Mouse (Mus musculus): ENCODE measurements around the gene Rbm44. TPM values are rescaled to one million over a fixed set of nuclear protein-coding genes. Genes with fewer than 3 reads are reported as not detected.

Gene Rbm44
- total RNA-seq, 2 experiments from 2014 or later, result not detected

GRCm38 (mm10) chr1:91209343-91209742, 64.5 kb downstream of the Rbm44 start:
- DNase-seq (ENCODE audit: low spot score), result peak; percentile 51

DNA sequence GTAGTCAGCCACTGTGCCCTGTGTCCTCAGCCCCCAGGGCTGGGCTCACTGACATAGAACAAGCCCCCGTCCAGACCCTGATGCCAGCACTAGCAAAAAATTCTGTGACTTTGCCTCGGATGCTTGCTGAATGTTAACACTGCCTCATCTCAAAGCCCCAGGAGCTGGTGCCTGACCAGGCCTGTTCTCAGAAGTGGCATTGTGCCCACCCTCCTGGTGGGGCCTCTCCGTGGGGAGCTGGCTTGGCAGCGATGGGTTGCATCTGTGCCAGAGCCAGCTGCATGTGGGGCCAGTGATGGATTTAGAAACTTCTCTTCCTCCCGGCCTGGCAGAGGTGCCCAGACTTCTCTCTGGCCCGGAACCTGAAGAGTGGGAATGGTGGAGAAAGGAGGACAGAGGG, 64.9 kb downstream of the Rbm44 start:
- DNase-seq (ENCODE audit: low spot score), result peak; percentile 90

- peak; percentile 43 for DNase-seq (ENCODE audit: low spot score)
Measured at GRCm38 (mm10) chr1:91211099-91211498, 66.2 kb downstream of the Rbm44 start.

GRCm38 (mm10) chr1:91211591-91212008, 66.7 kb downstream of the Rbm44 start:
- DNase-seq (ENCODE audit: low spot score), result no peak

DNA sequence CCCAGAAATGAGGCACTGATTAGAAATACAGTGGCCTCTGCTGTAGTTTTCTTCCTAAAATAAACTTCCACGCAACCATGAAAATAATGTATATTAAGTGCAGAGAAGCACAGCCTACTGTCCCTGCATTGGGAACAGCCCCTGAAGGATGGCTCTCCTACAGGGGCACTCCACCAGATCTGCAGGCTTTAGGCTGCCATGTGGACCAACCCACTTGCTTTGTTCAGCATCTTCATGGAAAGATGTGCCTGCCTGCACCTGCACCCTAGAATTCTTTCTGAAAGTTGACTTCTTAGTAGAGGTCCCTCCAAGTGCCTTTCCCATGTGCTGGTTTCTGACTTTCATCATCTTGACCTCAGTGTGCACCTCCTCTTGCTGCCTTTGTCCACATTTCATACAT, 70.4 kb downstream of the Rbm44 start:
- no peak for DNase-seq (ENCODE audit: low spot score)

GRCm38 (mm10) chr1:91215981-91216380, 71.1 kb downstream of the Rbm44 start:
- DNase-seq (ENCODE audit: low spot score), result no peak

DNA sequence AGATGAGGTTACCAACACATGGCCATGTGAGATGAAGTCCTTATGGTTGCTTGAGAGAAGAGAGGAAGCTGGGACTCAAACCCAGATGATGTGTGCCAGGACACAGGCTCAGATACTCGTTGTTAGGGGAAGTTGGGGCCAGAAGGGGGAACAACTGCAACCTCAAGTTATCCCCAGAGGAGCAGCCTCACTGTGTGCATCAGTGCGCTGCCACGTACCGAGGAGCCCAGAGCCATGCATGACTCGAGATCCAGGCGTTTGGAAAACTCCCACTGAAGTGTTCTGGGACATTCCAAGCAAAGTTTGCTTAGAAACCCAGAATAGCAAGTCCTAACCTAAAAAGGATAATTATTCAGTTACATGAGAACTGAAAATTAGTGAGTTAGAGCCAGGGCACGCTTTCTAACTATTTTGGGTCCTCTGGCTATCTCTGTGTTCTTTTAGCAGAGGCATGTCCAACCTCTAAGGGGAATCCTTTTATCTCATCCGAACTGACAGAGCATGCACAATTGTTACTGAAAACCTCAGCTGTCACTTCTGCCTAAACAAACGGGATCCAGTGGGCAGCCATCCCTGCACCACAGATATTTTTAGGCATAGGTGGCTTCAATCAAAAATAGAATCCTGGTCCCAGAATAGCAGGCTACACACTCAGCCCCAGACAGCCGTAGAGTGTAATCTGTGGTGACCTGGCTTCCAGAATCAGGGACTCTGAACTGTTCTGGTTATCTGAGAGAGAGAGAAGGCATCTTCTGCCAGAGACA, 71.8 kb downstream of the Rbm44 start:
- DNase-seq (ENCODE audit: low spot score), result peak; percentile 64

DNA sequence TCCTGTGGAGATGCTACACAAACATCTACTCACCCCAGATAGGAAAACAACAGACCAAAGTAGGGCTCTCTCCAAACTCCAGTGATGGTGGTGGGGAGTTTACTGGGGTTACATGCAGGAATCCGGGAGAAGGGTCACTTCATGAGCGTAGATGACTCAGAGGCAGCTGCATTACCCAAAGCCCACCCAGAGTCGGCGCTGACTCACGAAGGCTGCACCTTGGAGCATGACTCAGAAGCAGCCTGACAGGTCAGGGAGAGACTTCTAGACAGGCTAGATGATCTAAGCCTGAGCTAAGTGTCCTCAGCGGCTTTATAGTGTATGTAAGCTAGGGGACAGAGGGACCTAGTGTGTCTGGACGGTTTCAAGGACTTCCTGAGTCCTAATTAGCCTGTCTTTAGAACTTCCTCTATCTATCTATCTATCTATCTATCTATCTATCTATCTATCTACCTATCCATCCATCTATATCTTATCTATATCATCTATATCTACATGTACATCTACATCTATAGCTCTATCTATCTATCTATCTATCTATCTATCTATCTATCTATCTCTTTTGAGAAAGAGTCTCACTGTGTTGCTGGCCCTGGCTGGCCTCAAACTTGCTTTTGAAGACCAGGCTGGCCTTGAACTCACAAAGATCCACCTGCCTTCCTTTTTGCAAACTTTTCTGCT, 74.9 kb downstream of the Rbm44 start:
- DNase-seq (ENCODE audit: low spot score), result no peak

- DNase-seq (ENCODE audit: low spot score), result no peak
Measured at GRCm38 (mm10) chr1:91220322-91220672, 75.4 kb downstream of the Rbm44 start.

Other genes with a start within 250 kb of the Rbm44 start
- gene Mlph, start 230.0 kb upstream of the Rbm44 start, total RNA-seq (2021), result under 1 TPM; 0.21 to 0.32 TPM
- not detected for gene Prlh, start 192.0 kb upstream of the Rbm44 start, total RNA-seq (2021)
- not detected for gene Rab17, start 175.4 kb upstream of the Rbm44 start, total RNA-seq (2021)
- gene Lrrfip1, start 146.4 kb upstream of the Rbm44 start, total RNA-seq (2021), result 100 to 1,000 TPM; 119 to 121 TPM
- gene Ramp1, start 34.7 kb downstream of the Rbm44 start, total RNA-seq (2021), result 10 to 100 TPM; 22.6 to 23.3 TPM
- 10 to 100 TPM; 50.7 to 53.9 TPM for gene Ube2f, start 105.2 kb downstream of the Rbm44 start, total RNA-seq (2021)
- gene Scly, start 153.2 kb downstream of the Rbm44 start, total RNA-seq (2021), result 1 to 10 TPM; 8.1 TPM
- gene Espnl, start 177.0 kb downstream of the Rbm44 start, total RNA-seq (2021), result under 1 TPM in 1 of 2 experiments, not detected in 1; 0.12 TPM
- 10 to 100 TPM; 72.6 to 80.4 TPM for gene Klhl30, start 205.9 kb downstream of the Rbm44 start, total RNA-seq (2021)
- 1 to 10 TPM; 1.2 to 1.6 TPM for gene Erfe, start 221.3 kb downstream of the Rbm44 start, total RNA-seq (2021)

Measured in gastrocnemius, adult 18-20 months (tissue).